Mouse (Mus musculus) adrenal gland, adult 18-20 months (tissue): ENCODE measurements around the gene Lrtm1. TPM values are rescaled to one million over a fixed set of nuclear protein-coding genes. Genes with fewer than 3 reads are reported as not detected.

Experiments used
- DNase-seq, 2 experiments: peaks; one replicate each; pipeline ENCODE4 v3.0.0; 2021 to 2022; ENCODE audit warnings: low spot score in 2 of 2
- long read RNA-seq, 2 experiments: library from polyadenylated mRNA; stranded (forward); transcript quantifications; one replicate each; pipeline ENCODE4 v2.0.0; 2021
- total RNA-seq, 2 experiments: library from RNA; stranded (reverse); gene quantifications; 1 replicate in 1 of 2; 2 replicates in 1 of 2; pipeline ENCODE4 v1.2.3; 2021

The Lrtm1 gene
- total RNA-seq, result under 1 TPM; 0.13 to 0.35 TPM
- long read RNA-seq, experiment 1, result 0 reads
- long read RNA-seq, experiment 2, partial matches to known transcripts, result 2 of 3 reads
- long read RNA-seq, experiment 2, other reads (novel, unspliced or antisense), result 0 of 3 reads

DNA sequence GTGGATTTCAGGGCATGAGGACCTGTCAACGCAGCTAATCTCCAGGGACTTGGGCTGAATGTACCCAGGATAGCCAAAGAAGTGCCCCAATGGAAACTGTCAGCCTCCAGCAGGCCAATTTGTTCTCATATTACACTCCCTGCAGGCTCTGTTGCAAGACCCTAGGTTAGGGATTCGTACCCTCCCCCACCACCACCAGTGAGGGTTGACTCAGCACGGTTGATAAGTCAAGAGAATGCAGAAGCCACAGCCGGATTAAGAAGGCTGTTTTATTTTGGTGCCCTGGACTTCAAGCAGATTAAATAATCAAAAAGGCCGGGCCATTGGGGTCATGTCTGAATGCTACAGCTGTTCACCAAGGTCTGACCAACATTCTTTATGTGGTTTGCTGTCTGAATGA is at the start of gene Lrtm1:
TSS of gene Lrtm1 (plus strand) at position 326 of the 400 bp plus-strand sequence.
- DNase-seq, result no peak

DNA sequence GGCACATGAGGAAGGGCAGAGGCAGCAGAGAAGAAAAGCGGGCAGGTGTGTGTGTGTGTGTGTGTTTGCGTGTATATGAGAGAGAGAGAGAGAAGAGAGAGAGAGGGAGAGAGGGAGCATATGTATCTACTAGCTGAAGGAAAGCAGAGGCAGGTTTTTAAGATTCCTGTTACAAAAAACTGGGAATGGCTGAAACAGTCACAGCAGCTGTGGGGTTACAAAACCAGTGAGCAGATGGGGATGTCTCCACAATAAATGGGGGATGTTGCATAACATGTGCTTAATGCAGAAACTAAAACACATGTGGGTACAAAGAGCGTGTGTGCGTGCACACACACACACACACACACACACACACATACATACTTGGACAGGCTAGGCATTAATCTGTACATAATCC is 48.8 kb upstream of the Lrtm1 start:
- DNase-seq, result no peak

GRCm38 (mm10) chr14:28972620-28973019 is 45.4 kb upstream of the Lrtm1 start:
- no peak for DNase-seq

DNA sequence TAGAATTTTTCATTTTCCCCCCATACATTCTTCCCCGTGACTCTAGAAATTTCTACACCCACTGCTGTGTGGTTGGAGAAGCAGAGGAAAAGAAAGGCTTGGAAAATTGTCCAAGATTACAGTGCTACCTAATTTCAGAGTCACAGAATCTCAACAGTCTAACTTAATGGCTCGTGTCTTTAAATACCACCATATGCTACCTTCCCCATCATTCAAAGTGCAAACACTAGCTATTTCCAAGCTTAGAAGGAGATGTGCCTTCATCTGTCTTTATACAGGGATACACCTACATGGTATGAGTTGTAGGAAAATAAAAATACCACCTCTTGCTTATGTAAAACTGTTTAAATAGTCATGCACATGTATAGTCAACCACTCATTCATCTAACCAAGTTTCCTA is 38.8 kb upstream of the Lrtm1 start:
- no peak for DNase-seq

DNA sequence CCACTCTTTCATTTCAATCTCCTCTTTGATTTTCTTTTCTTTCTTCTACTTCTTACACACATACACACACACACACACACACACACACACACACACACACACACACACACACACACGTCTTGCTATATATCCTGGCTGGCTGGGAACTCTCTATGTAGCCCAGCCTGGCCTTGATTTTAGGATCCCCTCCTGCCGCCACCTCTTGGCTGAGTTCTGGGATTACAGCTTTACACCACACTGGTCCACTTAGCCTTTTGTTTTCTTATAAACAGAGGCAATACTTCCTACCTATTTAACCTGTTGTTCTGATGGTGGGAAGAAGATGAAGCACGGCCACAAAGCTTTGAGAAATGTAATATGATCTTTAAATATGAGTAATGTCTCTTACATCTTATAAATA is 37.5 kb upstream of the Lrtm1 start:
- DNase-seq, result no peak

GRCm38 (mm10) chr14:28984276-28984675 is 33.7 kb upstream of the Lrtm1 start:
- DNase-seq, result peak; percentile 20 to 23

- no peak for DNase-seq
These were observed 29.7 kb upstream of the Lrtm1 start for GRCm38 (mm10) chr14:28988211-28988900.

DNA sequence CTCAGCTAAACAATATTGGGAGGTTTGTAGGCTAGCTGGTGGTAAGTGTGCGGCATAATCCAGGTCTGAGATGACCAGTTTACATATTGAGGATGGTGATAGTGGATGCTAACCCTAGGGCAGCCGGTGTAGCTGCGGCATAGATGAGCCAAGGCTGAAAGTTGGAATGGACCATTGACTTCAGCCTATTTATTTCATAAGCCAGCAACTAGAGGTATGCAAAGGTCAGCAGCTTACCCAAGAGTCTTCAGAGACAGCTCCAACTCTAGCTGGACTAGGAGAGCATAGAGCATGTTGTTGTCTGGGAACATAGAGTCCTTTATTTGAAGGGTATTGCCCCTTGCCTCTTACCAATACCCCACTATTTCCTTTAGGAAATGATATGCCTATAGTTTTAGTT is 21.4 kb upstream of the Lrtm1 start:
- DNase-seq, result no peak

DNA sequence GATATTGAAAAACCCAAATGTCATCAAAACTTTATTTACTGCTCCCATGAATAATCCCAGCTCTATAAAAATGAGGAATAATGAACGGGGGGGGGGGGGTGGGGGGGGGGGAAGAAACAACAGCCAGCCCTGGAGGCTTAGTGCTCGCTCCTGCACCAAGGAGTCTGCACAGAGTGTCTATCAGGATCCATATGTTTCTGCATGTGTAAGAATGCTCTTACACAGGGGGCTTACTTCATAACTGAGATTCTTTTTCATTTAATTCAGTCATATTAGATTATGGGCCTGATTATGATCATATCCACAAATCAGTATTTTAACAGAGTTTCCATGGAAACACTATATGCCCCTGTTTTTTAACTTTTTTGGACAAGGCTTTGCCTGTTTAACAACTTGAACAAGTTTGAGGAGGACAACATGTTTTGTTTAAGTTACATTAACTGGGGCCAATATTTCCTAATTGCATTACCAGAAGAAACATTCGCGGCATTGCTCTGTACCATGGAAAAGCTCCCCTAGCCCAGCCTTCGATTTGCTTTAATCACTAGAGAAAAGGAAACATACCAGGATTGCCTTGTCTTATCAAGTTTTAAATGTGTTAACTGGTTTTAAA is 12.7 kb upstream of the Lrtm1 start:
- DNase-seq, result no peak

GRCm38 (mm10) chr14:29009644-29010043 is 8.4 kb upstream of the Lrtm1 start:
- DNase-seq, result no peak

GRCm38 (mm10) chr14:29013161-29013560 is 4.8 kb upstream of the Lrtm1 start:
- no peak for DNase-seq

DNA sequence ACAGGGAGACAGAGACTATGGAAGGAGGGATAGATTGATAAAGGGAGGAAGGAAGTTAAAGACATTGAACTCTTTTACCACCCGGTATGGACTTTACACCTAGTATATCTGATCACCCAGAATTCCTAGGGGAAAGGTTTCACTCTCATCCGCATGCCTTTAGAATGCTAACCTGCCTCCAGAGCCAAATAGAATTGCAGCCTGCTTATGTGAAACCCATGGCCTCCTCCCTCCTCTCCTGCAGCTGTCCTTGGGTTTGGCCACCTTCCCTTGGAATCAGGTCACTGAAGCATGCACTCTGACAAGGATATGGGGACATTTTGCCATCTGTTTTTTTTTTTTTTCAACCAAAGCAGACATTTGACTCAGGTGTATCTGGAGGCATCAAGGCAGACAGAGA is 3.3 kb upstream of the Lrtm1 start:
- DNase-seq, result no peak

DNA sequence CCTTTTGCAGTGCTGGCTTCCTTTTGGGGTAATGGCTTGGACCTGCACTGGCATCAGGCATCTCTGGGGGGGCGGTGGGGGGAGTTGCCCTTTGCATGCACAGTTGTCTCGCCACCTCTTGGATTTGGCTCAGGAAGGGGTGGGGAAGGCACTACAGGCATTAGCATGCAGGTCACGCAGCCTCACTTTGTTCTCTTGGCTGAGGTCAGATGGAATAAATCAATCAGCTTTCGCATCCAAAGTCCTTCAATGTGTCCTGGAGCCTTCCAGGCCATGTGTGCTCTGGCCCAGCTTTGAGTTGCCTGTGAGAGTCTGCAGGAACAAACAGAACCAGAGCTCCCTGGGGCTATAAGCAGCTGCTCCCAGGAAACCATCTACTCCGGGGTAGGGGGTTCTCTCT is 2.1 kb upstream of the Lrtm1 start:
- DNase-seq, result no peak

DNA sequence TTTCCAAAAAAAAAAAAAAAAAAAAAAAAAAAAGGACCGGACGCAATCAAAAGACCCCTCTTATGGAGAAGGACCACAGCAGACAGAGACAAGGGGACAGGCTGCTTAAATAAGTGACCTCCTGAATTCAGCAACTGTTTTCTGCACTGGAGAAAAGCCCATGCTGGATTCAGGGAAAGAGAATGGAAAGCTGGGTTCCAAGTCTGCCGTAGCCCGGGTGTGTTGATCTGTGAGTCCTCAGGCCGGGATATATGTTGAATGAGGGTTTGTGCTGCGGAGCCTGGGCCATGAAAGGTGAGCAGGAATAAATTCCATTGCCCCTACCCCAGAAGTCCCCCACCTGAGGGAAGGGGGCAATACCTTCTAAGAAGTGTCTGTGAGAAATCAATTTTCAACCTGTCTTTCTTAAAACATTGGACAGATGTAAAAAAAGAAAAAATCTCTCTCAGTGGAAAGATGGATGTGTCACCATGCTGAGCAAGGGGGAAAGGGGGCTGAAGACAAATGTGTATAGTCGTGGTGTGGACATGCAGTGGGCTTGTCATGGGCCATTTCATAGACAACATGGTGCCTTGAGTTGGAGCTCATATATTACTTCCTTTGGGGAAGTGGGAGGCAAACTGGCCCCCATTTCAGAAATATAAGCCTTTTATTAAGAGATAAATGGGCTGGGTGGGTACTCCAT is 450 bp downstream of the Lrtm1 start:
- DNase-seq, result no peak

DNA sequence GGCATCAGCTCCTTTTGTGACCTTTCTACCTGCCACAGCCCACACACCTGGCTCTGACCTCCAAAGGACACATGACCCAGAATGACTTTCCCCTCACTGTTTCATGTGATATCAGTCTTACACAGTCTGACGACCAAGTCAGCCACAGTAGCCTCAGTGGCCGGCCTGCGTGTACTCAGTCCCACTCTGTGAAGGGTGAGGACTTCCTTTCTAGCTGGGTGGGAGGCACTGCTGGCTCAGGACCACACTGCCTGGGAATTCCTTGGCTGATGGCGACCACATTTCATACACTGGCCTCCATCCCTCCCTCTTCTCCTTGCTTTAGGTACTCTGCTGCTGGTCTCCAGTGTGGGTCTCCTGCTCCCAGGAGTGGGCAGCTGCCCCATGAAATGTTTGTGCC is 3.3 kb downstream of the Lrtm1 start:
- no peak for DNase-seq

DNA sequence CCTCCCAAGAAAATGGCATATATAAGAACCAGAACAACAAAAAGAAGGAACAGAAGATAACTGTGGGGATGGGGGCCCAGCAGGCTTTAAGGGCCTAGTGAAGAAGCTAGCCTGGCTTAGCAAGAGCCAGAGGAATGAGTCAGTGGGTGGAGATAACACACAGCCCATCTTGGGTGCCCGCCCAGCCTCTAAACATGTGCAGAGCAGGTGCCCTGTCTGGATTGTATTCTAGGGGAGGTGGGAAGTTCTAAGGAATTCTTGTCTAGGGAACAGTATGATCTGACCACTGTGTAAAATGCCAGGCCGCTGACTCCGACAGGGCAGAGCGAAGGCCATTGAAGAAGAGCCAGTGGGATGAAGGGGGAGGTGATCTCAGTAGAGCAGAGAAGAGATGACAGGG is 5.2 kb downstream of the Lrtm1 start:
- DNase-seq, result no peak

GRCm38 (mm10) chr14:29025335-29025734 is 7.3 kb downstream of the Lrtm1 start:
- DNase-seq, result no peak

DNA sequence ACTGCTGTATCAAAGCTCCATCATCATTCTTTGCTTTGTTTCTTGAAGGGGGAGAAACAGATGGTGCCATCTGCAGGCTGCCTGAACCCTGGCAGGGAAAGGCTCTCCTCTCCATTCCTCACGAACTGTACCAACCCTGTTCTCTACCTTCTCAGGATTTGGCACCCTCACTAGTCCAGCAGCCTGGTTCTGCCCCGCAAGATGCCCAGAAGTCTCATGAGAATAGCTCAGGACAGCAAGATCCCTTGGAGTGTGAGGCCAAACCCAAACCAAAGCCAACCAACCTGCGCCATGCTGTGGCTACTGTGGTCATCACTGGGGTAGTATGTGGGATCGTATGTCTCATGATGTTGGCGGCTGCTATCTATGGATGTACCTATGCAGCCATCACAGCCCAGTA is 9.3 kb downstream of the Lrtm1 start:
- DNase-seq, result no peak

DNA sequence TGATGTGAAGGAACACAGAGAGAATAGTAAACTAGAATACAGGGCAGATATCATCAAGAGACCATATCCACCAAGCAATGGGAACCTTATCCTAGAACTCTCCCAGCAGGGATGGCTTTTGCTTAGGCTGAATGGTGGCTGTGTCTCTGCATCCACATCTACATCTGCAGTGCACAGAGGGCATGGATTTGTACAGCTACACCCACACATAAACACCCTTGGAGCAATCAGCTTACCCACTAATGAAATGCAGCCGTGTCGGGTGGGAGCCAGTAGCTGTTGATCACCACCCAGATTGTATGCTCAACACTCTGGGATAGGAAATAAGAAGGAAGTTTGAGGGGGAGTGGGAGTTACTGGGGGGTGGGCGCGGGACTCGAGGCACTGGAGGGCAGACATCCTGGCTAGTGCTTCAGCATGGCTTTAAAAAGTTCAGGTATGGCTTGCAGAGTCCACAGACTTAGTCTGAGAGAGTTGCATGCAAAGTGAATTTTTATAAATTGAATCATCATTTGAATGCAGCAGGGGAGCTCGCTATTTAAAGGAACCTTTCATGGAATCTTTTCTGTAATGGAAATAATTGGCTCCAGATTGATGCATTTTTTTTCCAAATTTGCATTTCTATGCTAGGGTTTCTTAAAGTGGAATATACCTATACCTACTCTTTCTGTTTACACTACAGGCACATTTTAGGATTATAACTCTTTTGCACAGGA is 10.5 kb downstream of the Lrtm1 start:
- no peak for DNase-seq

GRCm38 (mm10) chr14:29029107-29029469 is 11.1 kb downstream of the Lrtm1 start:
- no peak for DNase-seq

GRCm38 (mm10) chr14:29029896-29030420 is 11.9 kb downstream of the Lrtm1 start:
- DNase-seq, result no peak
